Mouse (Mus musculus): ENCODE measurements at regions not wholly inside any gene's neighbourhood (a gene's known extent, or its start where the extent isn't known, plus 50 kb on each side); places are given as distances from the start of the nearest gene placed in this dataset. TPM values are rescaled to one million over a fixed set of nuclear protein-coding genes. Genes with fewer than 3 reads are reported as not detected.

- WGBS = 57% methylated on average over 3 of the region's 3 CpGs
- Histone ChIP-seq H3K9me3 (replicated peaks; ENCODE audit: low read length) (no peaks in the 10 kb centered on the region), H3K4me2 (ENCODE audit: low read length) (no peak overlapping the region), H3K36me3 (ENCODE audit: insufficient read depth, low read length) (no peaks in the 10 kb centered on the region), H3K27me3 (ENCODE audit: insufficient read depth, low read length) (no peaks in the 10 kb centered on the region), H3K27ac (no peak overlapping the region), H3K9ac (ENCODE audit: low read depth, low read length) (no peak overlapping the region), H3K4me1 (replicated peaks; ENCODE audit: insufficient read depth, low read length) (no peaks in the 10 kb centered on the region), H3K4me3 (replicated peaks; ENCODE audit: low read depth, low read length) (no peak overlapping the region)
- TF ChIP-seq CTCF (IDR thresholded peaks at IDR 0.05; ENCODE audit: low read depth) = no peak
- DNase-seq (ENCODE audit: low spot score) (no peak), ATAC-seq (replicated peaks; ENCODE audit: low FRiP score, low read depth) (no peak)
Observed at GRCm38 (mm10) chr4:103540960-103541359, 78.2 kb upstream of the Dab1 start.

GRCm38 (mm10) chr4:103547297-103547696 is 71.9 kb upstream of the Dab1 start:
- ATAC-seq (replicated peaks; ENCODE audit: low FRiP score, low read depth) (no peak), DNase-seq (ENCODE audit: low spot score) (no peak)
- Histone ChIP-seq H3K4me1 (replicated peaks; ENCODE audit: insufficient read depth, low read length) (no peaks in the 10 kb centered on the region), H3K4me2 (ENCODE audit: low read length) (no peak overlapping the region), H3K4me3 (replicated peaks; ENCODE audit: low read depth, low read length) (no peak overlapping the region), H3K27me3 (ENCODE audit: insufficient read depth, low read length) (no peaks in the 10 kb centered on the region), H3K27ac (no peak overlapping the region), H3K9me3 (replicated peaks; ENCODE audit: low read length) (no peaks in the 10 kb centered on the region), H3K36me3 (ENCODE audit: insufficient read depth, low read length) (no peaks in the 10 kb centered on the region), H3K9ac (ENCODE audit: low read depth, low read length) (no peak overlapping the region)
- TF ChIP-seq CTCF (IDR thresholded peaks at IDR 0.05; ENCODE audit: low read depth) = no peak

DNA sequence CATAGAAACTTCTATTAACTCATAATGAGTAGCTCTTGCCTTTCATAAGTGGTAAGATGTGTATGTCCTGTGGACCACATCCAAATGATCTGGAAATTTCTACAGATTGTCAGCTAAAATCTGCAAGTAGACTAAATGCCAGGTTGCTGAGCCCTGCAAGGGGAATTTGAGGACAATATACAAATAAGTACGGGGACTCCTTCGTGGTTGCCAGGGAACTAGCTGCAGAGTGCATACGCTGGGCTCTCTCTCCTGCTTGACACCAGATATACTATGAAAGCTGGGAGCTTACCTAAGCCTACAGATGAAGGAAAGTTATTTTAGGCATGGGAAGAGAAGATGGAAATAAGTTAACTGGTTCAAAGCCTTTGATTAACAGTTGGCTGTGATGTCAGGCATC is 66.7 kb upstream of the Dab1 start:
- Histone ChIP-seq H3K4me1 (replicated peaks; ENCODE audit: insufficient read depth, low read length) (no peaks in the 10 kb centered on the region), H3K36me3 (ENCODE audit: insufficient read depth, low read length) (no peaks in the 10 kb centered on the region), H3K4me2 (ENCODE audit: low read length) (no peak overlapping the region), H3K4me3 (replicated peaks; ENCODE audit: low read depth, low read length) (no peak overlapping the region), H3K27me3 (ENCODE audit: insufficient read depth, low read length) (no peaks in the 10 kb centered on the region), H3K9ac (ENCODE audit: low read depth, low read length) (no peak overlapping the region), H3K9me3 (replicated peaks; ENCODE audit: low read length) (no peaks in the 10 kb centered on the region), H3K27ac (no peak overlapping the region)
- no peak for ATAC-seq (replicated peaks; ENCODE audit: low FRiP score, low read depth)
- WGBS = 85% methylated on average over 3 of the region's 3 CpGs
- no peak for DNase-seq (ENCODE audit: low spot score)
- TF ChIP-seq CTCF (IDR thresholded peaks at IDR 0.05; ENCODE audit: low read depth) = no peak

- Histone ChIP-seq H3K27ac (no peak overlapping the region), H3K4me2 (ENCODE audit: low read length) (no peak overlapping the region), H3K9ac (ENCODE audit: low read depth, low read length) (no peak overlapping the region), H3K9me3 (replicated peaks; ENCODE audit: low read length) (no peaks in the 10 kb centered on the region), H3K4me1 (replicated peaks; ENCODE audit: insufficient read depth, low read length) (no peaks in the 10 kb centered on the region), H3K4me3 (replicated peaks; ENCODE audit: low read depth, low read length) (no peak overlapping the region), H3K36me3 (ENCODE audit: insufficient read depth, low read length) (no peaks in the 10 kb centered on the region), H3K27me3 (ENCODE audit: insufficient read depth, low read length) (no peaks in the 10 kb centered on the region)
- no peak for TF ChIP-seq CTCF (IDR thresholded peaks at IDR 0.05; ENCODE audit: low read depth)
- ATAC-seq (replicated peaks; ENCODE audit: low FRiP score, low read depth) = no peak
- DNase-seq (ENCODE audit: low spot score) = no peak
- WGBS = 87% methylated on average over 4 of the region's 4 CpGs
Observed at GRCm38 (mm10) chr4:103553188-103553587, 66.0 kb upstream of the Dab1 start.

GRCm38 (mm10) chr4:103554597-103554996 is 64.6 kb upstream of the Dab1 start:
- DNase-seq (ENCODE audit: low spot score) (no peak), ATAC-seq (replicated peaks; ENCODE audit: low FRiP score, low read depth) (no peak)
- H3K9ac ChIP-seq (ENCODE audit: low read depth, low read length) = no peak overlapping the region
- no peaks in the 10 kb centered on the region for H3K36me3 ChIP-seq (ENCODE audit: insufficient read depth, low read length)
- H3K9me3 ChIP-seq (replicated peaks; ENCODE audit: low read length) = no peaks in the 10 kb centered on the region
- no peak overlapping the region for H3K27ac ChIP-seq
- WGBS = 59% methylated on average over 4 of the region's 4 CpGs
- H3K4me3 ChIP-seq (replicated peaks; ENCODE audit: low read depth, low read length) = no peak overlapping the region
- H3K4me2 ChIP-seq (ENCODE audit: low read length) = no peak overlapping the region
- no peak for TF ChIP-seq CTCF (IDR thresholded peaks at IDR 0.05; ENCODE audit: low read depth)
- H3K4me1 ChIP-seq (replicated peaks; ENCODE audit: insufficient read depth, low read length) = no peaks in the 10 kb centered on the region
- no peaks in the 10 kb centered on the region for H3K27me3 ChIP-seq (ENCODE audit: insufficient read depth, low read length)

Small RNAs in the stretch of these regions (microRNA-seq; reads per million reads assigned to microRNA genes)
- not detected for gene Gm23064

Measured in kidney, postnatal 0 days (tissue).